Mouse (Mus musculus) testis, adult 2 months (tissue): ENCODE results near the gene Gpr87.

Experiments
- CTCF ChIP-seq: fragments of 200-500 bp; IDR thresholded peaks from 2 replicates; pipeline ENCODE4 v1.5.1; 2012; ENCODE audit warnings: low read depth, mild to moderate bottlenecking, inconsistent platforms, low read length, moderate library complexity; ENCODE audit not compliant: control insufficient read depth, insufficient read depth, insufficient replicate concordance
- POLR2A ChIP-seq: fragments of 200-500 bp; IDR thresholded peaks from 2 replicates; pipeline ENCODE4 v1.6.1; 2012; ENCODE audit warnings: low read depth, mild to moderate bottlenecking, inconsistent platforms, low read length, moderate library complexity; ENCODE audit not compliant: control insufficient read depth

DNA sequence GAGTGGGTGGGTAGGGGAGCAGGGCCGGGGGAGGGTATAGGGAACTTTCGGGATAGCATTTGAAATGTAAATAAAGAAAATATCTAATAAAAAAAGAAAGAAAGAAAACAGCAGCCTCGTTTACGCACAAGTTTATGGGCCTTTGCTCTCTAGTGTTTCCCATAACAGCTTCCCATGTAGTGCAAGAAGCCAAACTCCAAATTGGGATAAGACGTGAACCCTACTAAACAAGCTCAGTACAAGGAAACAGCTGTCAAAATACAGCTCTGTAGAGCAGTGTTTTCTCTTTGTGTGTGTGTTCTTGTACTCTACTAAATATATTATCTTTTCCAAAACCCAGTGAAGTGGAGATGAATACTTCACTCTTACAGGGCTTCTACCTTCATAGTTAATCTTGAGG is 49.7 kb downstream of the Gpr87 start:
- TF ChIP-seq CTCF: no peak
- TF ChIP-seq POLR2A: no peak
